Comparison of ENCODE assay signal across 13 mouse cellular contexts in genomic region chr8:84935489-84935888, GRCm38 (mm10). TPM values are rescaled to one million over a fixed set of nuclear protein-coding genes. Genes with fewer than 3 reads are reported as not detected.
A peak's percentile ranks its signal among the peaks of the same experiment; 100 is the strongest.
DNase-seq lines count a peak whose midpoint lies in the region; ATAC-seq and TF ChIP-seq lines count a peak whose summit lies in the region.
"Had no signal": no experiment of that assay in that cellular context is flagged by ENCODE, and none has a peak within 500 bp of the region (broad histone marks: within the 10 kb centered on the region; RNA-seq: fewer than 3 reads in every experiment).

No protein-coding gene starts in this region.

- peak overlapping the region; percentile 85 for H3K4me2 ChIP-seq in forebrain, embryonic 16.5 days (ENCODE audit: low read length)
- H3K4me2 ChIP-seq in midbrain, embryonic 11.5 days: peak overlapping the region; percentile 95
- H3K4me2 ChIP-seq in stomach, postnatal 0 days (replicated peaks; ENCODE audit: low read depth): no peak overlapping the region
- H3K4me2 ChIP-seq in liver, embryonic 12.5 days: no peak overlapping the region

- H3K9ac ChIP-seq in forebrain, embryonic 16.5 days (replicated peaks; ENCODE audit: low read depth, low read length): peak overlapping the region; percentile 93
- peak overlapping the region; percentile 20; the same call in 1 of the 2 replicates for H3K9ac ChIP-seq in midbrain, embryonic 11.5 days (ENCODE audit: low read length)
- no peak overlapping the region for H3K9ac ChIP-seq in stomach, postnatal 0 days (ENCODE audit: low read length)
- H3K9ac ChIP-seq in liver, embryonic 12.5 days: no peak overlapping the region

- peak overlapping the region; percentile 47 for H3K4me3 ChIP-seq in megakaryocyte, embryonic 14.5 days (replicated peaks)
- H3K4me3 ChIP-seq in forebrain, embryonic 16.5 days (replicated peaks; ENCODE audit: low read length): peak overlapping the region; percentile 83
- peak overlapping the region; percentile 65; the same call in 1 of the 2 replicates for H3K4me3 ChIP-seq in midbrain, embryonic 11.5 days (ENCODE audit: low read depth, low read length)
- no peak overlapping the region for H3K4me3 ChIP-seq in stomach, postnatal 0 days (ENCODE audit: low read depth, low read length)
- no peak overlapping the region for H3K4me3 ChIP-seq in liver, embryonic 12.5 days

- no peaks in the 10 kb centered on the region for H3K9me3 ChIP-seq in megakaryocyte, embryonic 14.5 days
- H3K9me3 ChIP-seq in forebrain, embryonic 16.5 days (ENCODE audit: control insufficient read depth, low read length): no peaks in the 10 kb centered on the region
- H3K9me3 ChIP-seq in midbrain, embryonic 11.5 days (ENCODE audit: control insufficient read depth, low read length): no peaks in the 10 kb centered on the region
- no peaks in the 10 kb centered on the region for H3K9me3 ChIP-seq in stomach, postnatal 0 days (ENCODE audit: control insufficient read depth, low read length)
- H3K9me3 ChIP-seq in liver, embryonic 12.5 days (replicated peaks): no peaks in the 10 kb centered on the region

- WGBS in forebrain, embryonic 16.5 days: 14% methylated on average over 14 of the region's 14 CpGs
- 9% methylated on average over 14 of the region's 14 CpGs for WGBS in midbrain, embryonic 11.5 days
- 6% methylated on average over 14 of the region's 14 CpGs for WGBS in stomach, postnatal 0 days
- WGBS in liver, embryonic 12.5 days (ENCODE audit: insufficient replicate concordance): 4% methylated on average over 14 of the region's 14 CpGs

- peaks cover 41% of the 10 kb centered on the region for H3K4me1 ChIP-seq in megakaryocyte, embryonic 14.5 days
- H3K4me1 ChIP-seq in forebrain, embryonic 16.5 days (replicated peaks; ENCODE audit: control insufficient read depth, insufficient read depth, low read length): peaks cover 31% of the 10 kb centered on the region
- peaks cover 29% of the 10 kb centered on the region for H3K4me1 ChIP-seq in midbrain, embryonic 11.5 days (ENCODE audit: control insufficient read depth, insufficient read depth, low read length)
- H3K4me1 ChIP-seq in stomach, postnatal 0 days (replicated peaks; ENCODE audit: control insufficient read depth, insufficient read depth): 0 out of 2 replicates have a peak, but pooled peaks cover 2% of the 10 kb centered on the region
- H3K4me1 ChIP-seq in liver, embryonic 12.5 days: peaks cover 38% of the 10 kb centered on the region

- ATAC-seq in megakaryocyte, adult 5-6 weeks (ENCODE audit: poor library complexity, severe bottlenecking): no peak
- no peak for ATAC-seq in forebrain, embryonic 16.5 days
- peak; percentile 34 for ATAC-seq in midbrain, embryonic 11.5 days (ENCODE audit: low FRiP score)
- peak; percentile 27; the same call in 1 of the 2 replicates for ATAC-seq in stomach, postnatal 0 days (ENCODE audit: low FRiP score, low TSS enrichment)
- ATAC-seq in liver, embryonic 12.5 days: no peak

- no peak for TF ChIP-seq EP300 in stomach, postnatal 0 days (optimal IDR thresholded peaks at IDR 0.05)

- DNase-seq in midbrain, embryonic 11.5 days (ENCODE audit: low spot score, missing footprints): peak; percentile 89
- DNase-seq in stomach, postnatal 0 days (ENCODE audit: low spot score): no peak
- no peak for DNase-seq in MN1 (ENCODE audit: low spot score)
- DNase-seq in right cerebral cortex, adult 18-20 months: no peak
- DNase-seq: lung, adult 18-20 months had no signal

- TF ChIP-seq CTCF in stomach, postnatal 0 days (IDR thresholded peaks at IDR 0.05; ENCODE audit: low read depth): no peak

- H3K27me3 ChIP-seq in megakaryocyte, embryonic 14.5 days (replicated peaks): peaks cover 78% of the 10 kb centered on the region
- no peaks in the 10 kb centered on the region for H3K27me3 ChIP-seq in forebrain, embryonic 16.5 days (replicated peaks; ENCODE audit: control insufficient read depth, insufficient read depth, low read length)
- peaks cover 33% of the 10 kb centered on the region for H3K27me3 ChIP-seq in midbrain, embryonic 11.5 days (ENCODE audit: control insufficient read depth, insufficient read depth, low read length)
- peaks cover 15% of the 10 kb centered on the region; the same call in 1 of the 2 replicates for H3K27me3 ChIP-seq in stomach, postnatal 0 days (ENCODE audit: control insufficient read depth, insufficient read depth, low read length)
- H3K27me3 ChIP-seq in liver, embryonic 12.5 days (replicated peaks): peaks cover 99% of the 10 kb centered on the region

- H3K36me3 ChIP-seq in megakaryocyte, embryonic 14.5 days (replicated peaks; ENCODE audit: low read length): no peaks in the 10 kb centered on the region
- no peaks in the 10 kb centered on the region for H3K36me3 ChIP-seq in forebrain, embryonic 16.5 days (ENCODE audit: control insufficient read depth, insufficient read depth)
- no peaks in the 10 kb centered on the region for H3K36me3 ChIP-seq in midbrain, embryonic 11.5 days (ENCODE audit: control insufficient read depth, insufficient read depth, low read length)
- no peaks in the 10 kb centered on the region for H3K36me3 ChIP-seq in stomach, postnatal 0 days (ENCODE audit: control insufficient read depth, insufficient read depth, low read length)
- H3K36me3 ChIP-seq in liver, embryonic 12.5 days: no peaks in the 10 kb centered on the region

- H3K27ac ChIP-seq in forebrain, embryonic 16.5 days (ENCODE audit: low read length): peak overlapping the region; percentile 24; the same call in 1 of the 2 replicates
- H3K27ac ChIP-seq in midbrain, embryonic 11.5 days (ENCODE audit: low read depth, low read length): no peak overlapping the region
- no peak overlapping the region for H3K27ac ChIP-seq in stomach, postnatal 0 days (replicated peaks)
- no peak overlapping the region for H3K27ac ChIP-seq in liver, embryonic 12.5 days

RNA-seq across cellular contexts. Expression of gene Mast1, which starts 1.7 kb away (rescaled TPM):
- polyA plus RNA-seq in megakaryocyte, embryonic 14.5 days (2012; ENCODE audit: insufficient read depth, low replicate concordance): 0.20 TPM in 1 of 2 replicates, not detected in the other
- total RNA-seq in megakaryocyte, adult 5-6 weeks (2015): 0.02 TPM in 1 of 2 replicates, not detected in the other
- total RNA-seq in megakaryocyte, adult 5-6 weeks (2017): 0.07 and 0.08 TPM in 2 replicates
- polyA plus RNA-seq in forebrain, embryonic 16.5 days (2015; fragmentation: Nextera tagmentation; extraction: Ambion mirVana): 52.4 and 65.8 TPM in 2 replicates
- polyA plus RNA-seq in midbrain, embryonic 11.5 days (2014; fragmentation: Nextera tagmentation; extraction: Ambion mirVana): 8.8 and 10.2 TPM in 2 replicates
- 0.87 and 1.1 TPM in 2 replicates for polyA plus RNA-seq in stomach, postnatal 0 days (2015; fragmentation: Nextera tagmentation; extraction: Ambion mirVana)
- polyA plus RNA-seq in liver, embryonic 12.5 days (2016; fragmentation: Nextera tagmentation; extraction: Ambion mirVana): 0.18 TPM in 2 replicates

RNA-seq across cellular contexts. Expression of gene Rtbdn, which starts 11.3 kb away (rescaled TPM):
- polyA plus RNA-seq in megakaryocyte, embryonic 14.5 days (2012; ENCODE audit: insufficient read depth, low replicate concordance): not detected in 2 replicates
- total RNA-seq in megakaryocyte, adult 5-6 weeks (2015): not detected in 2 replicates
- not detected in 2 replicates for total RNA-seq in megakaryocyte, adult 5-6 weeks (2017)
- 2.2 and 2.4 TPM in 2 replicates for polyA plus RNA-seq in forebrain, embryonic 16.5 days (2015; fragmentation: Nextera tagmentation; extraction: Ambion mirVana)
- 0.15 TPM in 1 of 2 replicates, not detected in the other for polyA plus RNA-seq in midbrain, embryonic 11.5 days (2014; fragmentation: Nextera tagmentation; extraction: Ambion mirVana)
- 0.05 and 0.13 TPM in 2 replicates for polyA plus RNA-seq in stomach, postnatal 0 days (2015; fragmentation: Nextera tagmentation; extraction: Ambion mirVana)
- polyA plus RNA-seq in liver, embryonic 12.5 days (2016; fragmentation: Nextera tagmentation; extraction: Ambion mirVana): 0.39 and 0.60 TPM in 2 replicates
- polyA plus RNA-seq: gonadal fat pad, adult 2 months; large intestine, adult 2 months; spleen, adult 2 months had no signal

RNA-seq across cellular contexts. Expression of gene Dnase2a, which starts 27.1 kb away (rescaled TPM):
- 3.5 and 13.5 TPM in 2 replicates for polyA plus RNA-seq in megakaryocyte, embryonic 14.5 days (2012; ENCODE audit: insufficient read depth, low replicate concordance)
- 15.2 and 30.1 TPM in 2 replicates for total RNA-seq in megakaryocyte, adult 5-6 weeks (2015)
- total RNA-seq in megakaryocyte, adult 5-6 weeks (2017): 27.4 and 39.0 TPM in 2 replicates
- 5.4 and 5.5 TPM in 2 replicates for polyA plus RNA-seq in forebrain, embryonic 16.5 days (2015; fragmentation: Nextera tagmentation; extraction: Ambion mirVana)
- 4.3 and 4.6 TPM in 2 replicates for polyA plus RNA-seq in midbrain, embryonic 11.5 days (2014; fragmentation: Nextera tagmentation; extraction: Ambion mirVana)
- polyA plus RNA-seq in stomach, postnatal 0 days (2015; fragmentation: Nextera tagmentation; extraction: Ambion mirVana): 15.9 and 17.4 TPM in 2 replicates
- polyA plus RNA-seq in liver, embryonic 12.5 days (2016; fragmentation: Nextera tagmentation; extraction: Ambion mirVana): 10.8 and 11.4 TPM in 2 replicates

RNA-seq across cellular contexts. Expression of gene Gm49661, which starts 33.7 kb away (rescaled TPM):
- not detected in 2 replicates for polyA plus RNA-seq in megakaryocyte, embryonic 14.5 days (2012; ENCODE audit: insufficient read depth, low replicate concordance)
- total RNA-seq in megakaryocyte, adult 5-6 weeks (2015): 3.2 TPM in 1 of 2 replicates, not detected in the other
- not detected in 2 replicates for total RNA-seq in megakaryocyte, adult 5-6 weeks (2017)
- not detected in 2 replicates for polyA plus RNA-seq in forebrain, embryonic 16.5 days (2015; fragmentation: Nextera tagmentation; extraction: Ambion mirVana)
- polyA plus RNA-seq in midbrain, embryonic 11.5 days (2014; fragmentation: Nextera tagmentation; extraction: Ambion mirVana): not detected in 2 replicates
- not detected in 2 replicates for polyA plus RNA-seq in stomach, postnatal 0 days (2015; fragmentation: Nextera tagmentation; extraction: Ambion mirVana)
- polyA plus RNA-seq in liver, embryonic 12.5 days (2016; fragmentation: Nextera tagmentation; extraction: Ambion mirVana): 1.1 TPM in 1 of 2 replicates, not detected in the other
- total RNA-seq: ES-E14 had no signal
- polyA plus RNA-seq: spleen, adult 2 months had no signal

RNA-seq across cellular contexts. Expression of gene Klf1, which starts 33.8 kb away (rescaled TPM):
- 7.9 and 11.9 TPM in 2 replicates for polyA plus RNA-seq in megakaryocyte, embryonic 14.5 days (2012; ENCODE audit: insufficient read depth, low replicate concordance)
- 2.0 and 5.2 TPM in 2 replicates for total RNA-seq in megakaryocyte, adult 5-6 weeks (2015)
- total RNA-seq in megakaryocyte, adult 5-6 weeks (2017): 1.8 and 8.7 TPM in 2 replicates
- 0.73 and 0.85 TPM in 2 replicates for polyA plus RNA-seq in forebrain, embryonic 16.5 days (2015; fragmentation: Nextera tagmentation; extraction: Ambion mirVana)
- 13.7 and 14.4 TPM in 2 replicates for polyA plus RNA-seq in midbrain, embryonic 11.5 days (2014; fragmentation: Nextera tagmentation; extraction: Ambion mirVana)
- 0.51 and 0.82 TPM in 2 replicates for polyA plus RNA-seq in stomach, postnatal 0 days (2015; fragmentation: Nextera tagmentation; extraction: Ambion mirVana)
- 517 and 552 TPM in 2 replicates for polyA plus RNA-seq in liver, embryonic 12.5 days (2016; fragmentation: Nextera tagmentation; extraction: Ambion mirVana)

Comparison
In these comparisons a context has a peak if more than half of its experiments do, and no peak if none do; other contexts are left out.
1. H3K4me3 ChIP-seq: peak in megakaryocyte, embryonic 14.5 days (single experiment), forebrain, embryonic 16.5 days (single experiment) and midbrain, embryonic 11.5 days (single experiment); none in stomach, postnatal 0 days (single experiment) and liver, embryonic 12.5 days (single experiment).
2. ATAC-seq: peak in midbrain, embryonic 11.5 days (single experiment) and stomach, postnatal 0 days (single experiment); none in megakaryocyte, adult 5-6 weeks (single experiment), forebrain, embryonic 16.5 days (single experiment) and liver, embryonic 12.5 days (single experiment).
3. H3K4me2 ChIP-seq: peak in forebrain, embryonic 16.5 days (single experiment) and midbrain, embryonic 11.5 days (single experiment); none in stomach, postnatal 0 days (single experiment) and liver, embryonic 12.5 days (single experiment).
4. H3K9ac ChIP-seq: peak in forebrain, embryonic 16.5 days (single experiment) and midbrain, embryonic 11.5 days (single experiment); none in stomach, postnatal 0 days (single experiment) and liver, embryonic 12.5 days (single experiment).